Mouse (Mus musculus) olfactory bulb, adult 2 months (tissue): ENCODE results near the gene Hist1h2ab.

Experiments used
- CTCF ChIP-seq: fragments of 200-500 bp; IDR thresholded peaks from 2 replicates; pipeline ENCODE4 v1.5.1; 2012; ENCODE audit warnings: low read depth, mild to moderate bottlenecking, low read length, moderate library complexity; ENCODE audit not compliant: insufficient read depth
- POLR2A ChIP-seq: fragments of 200-500 bp; IDR thresholded peaks from 2 replicates; pipeline ENCODE4 v1.6.1; 2012; ENCODE audit warnings: mild to moderate bottlenecking, low read depth, low read length, moderate library complexity; ENCODE audit not compliant: insufficient read depth

DNA sequence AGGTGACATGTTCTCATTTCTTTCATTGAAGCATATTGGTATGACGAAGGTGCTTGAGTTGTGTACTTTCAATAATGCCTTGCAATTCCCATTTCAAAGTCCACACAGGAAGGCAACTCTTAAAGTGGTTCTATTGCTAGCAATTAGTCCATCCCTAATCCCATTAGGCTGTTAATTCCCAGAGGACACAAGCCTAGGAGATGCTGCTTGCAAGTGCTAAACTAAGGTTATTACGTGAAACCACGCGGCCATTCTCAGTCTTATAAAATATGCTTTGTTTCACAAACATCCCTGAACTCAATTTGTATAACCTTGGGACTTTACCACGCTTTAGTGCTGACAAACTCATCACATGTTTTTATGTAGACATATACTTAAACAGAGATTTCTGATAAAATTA is 13.8 kb upstream of the Hist1h2ab start:
- TF ChIP-seq CTCF (no peak), POLR2A (no peak)
